Mouse (Mus musculus) stomach, embryonic 16.5 days (tissue): Measurements from ENCODE around the gene Pigq. TPM values are rescaled to one million over a fixed set of nuclear protein-coding genes. Genes with fewer than 3 reads are reported as not detected.

Experiments used
- ATAC-seq: fragments of 200-750 bp; cut with Nextera tagmentation; 2 replicates; pipeline ENCODE4 v1.8.0; 2017; ENCODE audit warnings: moderate number of reproducible peaks, moderate TSS enrichment; ENCODE audit not compliant: insufficient read depth, low FRiP score
- H3K27ac ChIP-seq: fragments of 300-500 bp; sonication (generic); 2 replicates; pipeline ENCODE4 v1.5.1; 2014; ENCODE audit warnings: low read length
- H3K27me3 ChIP-seq: fragments of 300-500 bp; sonication (generic); 2 replicates; pipeline ENCODE4 v1.6.1; 2014; ENCODE audit warnings: low read length, control low read depth, mixed read lengths; ENCODE audit not compliant: control insufficient read depth, insufficient read depth
- H3K36me3 ChIP-seq: fragments of 300-500 bp; sonication (generic); 2 replicates; pipeline ENCODE4 v1.6.1; 2014; ENCODE audit warnings: low read length; ENCODE audit not compliant: control insufficient read depth, insufficient read depth
- H3K4me1 ChIP-seq: fragments of 300-500 bp; sonication (generic); 2 replicates; pipeline ENCODE4 v1.6.1; 2014; ENCODE audit warnings: low read length, control low read depth, mixed read lengths; ENCODE audit not compliant: control insufficient read depth, insufficient read depth
- H3K4me2 ChIP-seq: fragments of 300-500 bp; sonication (generic); 2 replicates; pipeline ENCODE4 v1.6.1; 2014; ENCODE audit warnings: low read depth, low read length, mixed read lengths
- H3K4me3 ChIP-seq: fragments of 300-500 bp; sonication (generic); replicated peaks from 2 replicates; pipeline ENCODE4 v1.5.1; 2014; ENCODE audit warnings: mild to moderate bottlenecking, low read length
- H3K9ac ChIP-seq: fragments of 300-500 bp; sonication (generic); 2 replicates; pipeline ENCODE4 v1.6.1; 2014; ENCODE audit warnings: low read length
- H3K9me3 ChIP-seq: fragments of 300-500 bp; sonication (generic); replicated peaks from 2 replicates; pipeline ENCODE4 v1.6.1; 2016; ENCODE audit warnings: low read length, control low read depth; ENCODE audit not compliant: control insufficient read depth
- WGBS: fragments of 180-500 bp; shearing (Covaris S2); extraction: QIAGEN DNeasy Blood & Tissue Kit; methylation state at CpG from one replicate; pipeline ENCODE4 v1.1.7; 2014; 5-methylcytosine and 5-hydroxymethylcytosine counted together
- polyA plus RNA-seq: library from polyadenylated mRNA; unstranded; fragments of >200 nt; fragmentation: Nextera tagmentation; extraction: Ambion mirVana; gene quantifications from 2 replicates; pipeline ENCODE4 v1.2.1, GENCODE M21; 2015

Pigq gene
- polyA plus RNA-seq, 1 experiment from 2014 or later = 57.2 TPM

GRCm38 (mm10) chr17:25877741-25878610, 66.8 kb downstream of the Pigq start:
- Histone ChIP-seq H3K27ac (no peak overlapping the region), H3K36me3 (peaks cover 7% of the 10 kb centered on the region; the same call in 1 of the 2 replicates), H3K4me1 (peaks cover 29% of the 10 kb centered on the region), H3K4me3 (no peak overlapping the region), H3K4me2 (no peak overlapping the region), H3K9me3 (no peaks in the 10 kb centered on the region), H3K9ac (no peak overlapping the region), H3K27me3 (no peaks in the 10 kb centered on the region)
- no peak for ATAC-seq
- 91% methylated on average over 32 of the region's 32 CpGs for WGBS

GRCm38 (mm10) chr17:25877025-25877424, 67.7 kb downstream of the Pigq start:
- no peak for ATAC-seq
- H3K4me3 ChIP-seq = no peak overlapping the region
- no peaks in the 10 kb centered on the region for H3K9me3 ChIP-seq
- no peaks in the 10 kb centered on the region for H3K27me3 ChIP-seq
- 88% methylated on average over 3 of the region's 3 CpGs for WGBS
- H3K27ac ChIP-seq = no peak overlapping the region
- H3K4me2 ChIP-seq = no peak overlapping the region
- no peak overlapping the region for H3K9ac ChIP-seq
- peaks cover 29% of the 10 kb centered on the region for H3K4me1 ChIP-seq
- peaks cover 7% of the 10 kb centered on the region; the same call in 1 of the 2 replicates for H3K36me3 ChIP-seq

Other genes with a start within 250 kb of the Pigq start
- 0.85 and 1.0 TPM in 2 replicates for gene Gng13, start 227.8 kb downstream of the Pigq start, polyA plus RNA-seq
- gene Chtf18, start 217.5 kb downstream of the Pigq start, polyA plus RNA-seq = 22.9 and 25.1 TPM in 2 replicates
- gene Rpusd1, start 217.3 kb downstream of the Pigq start, polyA plus RNA-seq = 17.5 and 18.9 TPM in 2 replicates
- 0.05 and 0.14 TPM in 2 replicates for gene Mslnl, start 208.9 kb downstream of the Pigq start, polyA plus RNA-seq
- 77.0 and 104 TPM in 2 replicates for gene Msln, start 190.6 kb downstream of the Pigq start, polyA plus RNA-seq
- gene Narfl, start 171.2 kb downstream of the Pigq start, polyA plus RNA-seq = 28.3 and 28.6 TPM in 2 replicates
- gene Haghl, start 159.3 kb downstream of the Pigq start, polyA plus RNA-seq = 49.8 and 54.2 TPM in 2 replicates
- 0.12 TPM in 1 of 2 replicates, not detected in the other for gene Ccdc78, start 158.4 kb downstream of the Pigq start, polyA plus RNA-seq
- 96.9 and 102 TPM in 2 replicates for gene Fam173a, start 152.0 kb downstream of the Pigq start, polyA plus RNA-seq
- gene AC134908.4, start 149.3 kb downstream of the Pigq start, polyA plus RNA-seq = 1.2 TPM in 1 of 2 replicates, not detected in the other
- 25.4 and 28.0 TPM in 2 replicates for gene Metrn, start 147.8 kb downstream of the Pigq start, polyA plus RNA-seq
- gene Fbxl16, start 135.9 kb downstream of the Pigq start, polyA plus RNA-seq = 2.6 and 2.8 TPM in 2 replicates
- 24.7 and 28.6 TPM in 2 replicates for gene Wdr24, start 121.3 kb downstream of the Pigq start, polyA plus RNA-seq
- 56.7 and 58.1 TPM in 2 replicates for gene Jmjd8, start 116.1 kb downstream of the Pigq start, polyA plus RNA-seq
- gene Stub1, start 111.5 kb downstream of the Pigq start, polyA plus RNA-seq = 312 and 314 TPM in 2 replicates
- 2.5 and 2.8 TPM in 2 replicates for gene Rhbdl1, start 107.6 kb downstream of the Pigq start, polyA plus RNA-seq
- gene Gm20683, start 103.2 kb downstream of the Pigq start, polyA plus RNA-seq = 2.7 and 3.4 TPM in 2 replicates
- 22.4 and 23.5 TPM in 2 replicates for gene Rhot2, start 100.1 kb downstream of the Pigq start, polyA plus RNA-seq
- gene Wdr90, start 83.4 kb downstream of the Pigq start, polyA plus RNA-seq = 20.9 and 22.1 TPM in 2 replicates
- 41.5 and 49.4 TPM in 2 replicates for gene Mcrip2, start 76.2 kb downstream of the Pigq start, polyA plus RNA-seq
- 57.1 and 63.8 TPM in 2 replicates for gene Mettl26, start 69.9 kb downstream of the Pigq start, polyA plus RNA-seq
- gene Wfikkn1, start 64.1 kb downstream of the Pigq start, polyA plus RNA-seq = 0.42 and 0.56 TPM in 2 replicates
- 26.3 and 27.7 TPM in 2 replicates for gene Rab40c, start 25.2 kb downstream of the Pigq start, polyA plus RNA-seq
- 0.12 and 0.66 TPM in 2 replicates for gene Nhlrc4, start within 50 bp of the Pigq start, polyA plus RNA-seq
- gene A930017K11Rik, start 7.6 kb upstream of the Pigq start, polyA plus RNA-seq = 0.11 and 0.31 TPM in 2 replicates
- 21.6 and 23.3 TPM in 2 replicates for gene Capn15, start 40.9 kb upstream of the Pigq start, polyA plus RNA-seq
- gene Rab11fip3, start 124.6 kb upstream of the Pigq start, polyA plus RNA-seq = 6.0 and 6.9 TPM in 2 replicates
- gene Decr2, start 145.4 kb upstream of the Pigq start, polyA plus RNA-seq = 47.1 and 56.6 TPM in 2 replicates
- 67.7 and 74.7 TPM in 2 replicates for gene Nme4, start 150.7 kb upstream of the Pigq start, polyA plus RNA-seq
- gene Tmem8, start 168.4 kb upstream of the Pigq start, polyA plus RNA-seq = 5.7 and 6.9 TPM in 2 replicates
- 184 and 201 TPM in 2 replicates for gene Mrpl28, start 178.6 kb upstream of the Pigq start, polyA plus RNA-seq
- gene Axin1, start 193.8 kb upstream of the Pigq start, polyA plus RNA-seq = 6.4 and 6.6 TPM in 2 replicates